Mouse (Mus musculus): ENCODE measurements at regions not wholly inside any gene's neighbourhood (a gene's known extent, or its start where the extent isn't known, plus 50 kb on each side); places are given as distances from the start of the nearest gene placed in this dataset.

GRCm38 (mm10) chr1:185151130-185151799 lies 52.7 kb upstream of the Rab3gap2 start:
- TF ChIP-seq MAFK (IDR thresholded peaks at IDR 0.05; ENCODE audit: insufficient read depth, low read depth, low read length) = no peak
- no peak for TF ChIP-seq ZC3H11A (IDR thresholded peaks at IDR 0.05; ENCODE audit: borderline replicate concordance, low read depth, low read length)
- TF ChIP-seq HCFC1 (IDR thresholded peaks at IDR 0.05; ENCODE audit: borderline replicate concordance, insufficient read depth, low read length) = no peak
- no peak for TF ChIP-seq CHD2 (IDR thresholded peaks at IDR 0.05; ENCODE audit: low read depth, low read length)
- no peak for TF ChIP-seq ZNF384 (IDR thresholded peaks at IDR 0.05; ENCODE audit: low read depth, low read length)
- DNase-seq (ENCODE audit: low read depth, low spot score) = no peak
- in situ Hi-C loops (cut with MboI; ENCODE audit: low sequenced_read_pairs in 2 of 2, unreplicated experiment in 2 of 2) = no loop called here
- Histone ChIP-seq H3K9ac (ENCODE audit: insufficient read depth, low read depth, low read length, poor library complexity, severe bottlenecking) (no peak overlapping the region), H3K9me3 (ENCODE audit: control insufficient read depth, insufficient read depth, low read depth, low read length) (no peaks in the 10 kb centered on the region), H3K4me3 (ENCODE audit: insufficient read depth in 1 of 2, low read depth in 1 of 2, low read length in 2 of 2, poor library complexity in 1 of 2, severe bottlenecking in 1 of 2) (no peak overlapping the region), H3K27ac (ENCODE audit: insufficient read depth, low read depth, low read length, poor library complexity, severe bottlenecking) (no peak overlapping the region), H3K36me3 (ENCODE audit: control insufficient read depth, insufficient read depth, low read length, poor library complexity, severe bottlenecking) (no peaks in the 10 kb centered on the region), H3K4me1 (ENCODE audit: control insufficient read depth in 2 of 2, insufficient read depth in 2 of 2, low read length in 2 of 2, poor library complexity in 1 of 2) (no peaks in the 10 kb centered on the region)

GRCm38 (mm10) chr1:185150431-185151129 lies 53.3 kb upstream of the Rab3gap2 start:
- Histone ChIP-seq H3K9me3 (ENCODE audit: control insufficient read depth, insufficient read depth, low read depth, low read length) (no peaks in the 10 kb centered on the region), H3K36me3 (ENCODE audit: control insufficient read depth, insufficient read depth, low read length, poor library complexity, severe bottlenecking) (no peaks in the 10 kb centered on the region), H3K4me1 (ENCODE audit: control insufficient read depth in 2 of 2, insufficient read depth in 2 of 2, low read length in 2 of 2, poor library complexity in 1 of 2) (no peaks in the 10 kb centered on the region), H3K4me3 (ENCODE audit: insufficient read depth in 1 of 2, low read depth in 1 of 2, low read length in 2 of 2, poor library complexity in 1 of 2, severe bottlenecking in 1 of 2) (no peak overlapping the region), H3K27ac (ENCODE audit: insufficient read depth, low read depth, low read length, poor library complexity, severe bottlenecking) (no peak overlapping the region), H3K9ac (ENCODE audit: insufficient read depth, low read depth, low read length, poor library complexity, severe bottlenecking) (no peak overlapping the region)
- DNase-seq (ENCODE audit: low read depth, low spot score) = no peak
- in situ Hi-C loops (cut with MboI; ENCODE audit: low sequenced_read_pairs in 2 of 2, unreplicated experiment in 2 of 2) = no loop called here
- TF ChIP-seq HCFC1 (IDR thresholded peaks at IDR 0.05; ENCODE audit: borderline replicate concordance, insufficient read depth, low read length) (no peak), ZC3H11A (IDR thresholded peaks at IDR 0.05; ENCODE audit: borderline replicate concordance, low read depth, low read length) (no peak), MAFK (IDR thresholded peaks at IDR 0.05; ENCODE audit: insufficient read depth, low read depth, low read length) (no peak), CHD2 (IDR thresholded peaks at IDR 0.05; ENCODE audit: low read depth, low read length) (no peak), ZNF384 (IDR thresholded peaks at IDR 0.05; ENCODE audit: low read depth, low read length) (no peak)

DNA sequence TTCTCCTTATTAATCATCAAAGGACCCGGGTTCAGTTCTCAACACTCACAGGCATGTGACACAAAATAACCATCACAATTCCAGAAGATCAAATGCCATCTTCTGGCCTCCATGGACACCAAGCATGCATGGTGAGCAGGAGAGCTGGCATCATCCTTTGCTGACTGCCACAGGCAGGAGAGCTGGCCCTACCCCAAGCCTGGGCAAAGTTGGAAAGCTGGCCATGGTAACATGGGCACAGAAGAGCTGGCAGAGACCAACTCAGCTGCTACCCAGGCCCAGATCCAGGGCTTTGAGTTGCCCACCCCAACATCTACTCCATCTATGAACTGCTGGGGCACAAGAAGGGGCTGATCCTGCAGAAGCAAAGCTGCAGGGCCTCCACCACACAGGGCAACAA lies 59.1 kb upstream of the Rab3gap2 start:
- Histone ChIP-seq H3K9ac (ENCODE audit: insufficient read depth, low read depth, low read length, poor library complexity, severe bottlenecking) (no peak overlapping the region), H3K36me3 (ENCODE audit: control insufficient read depth, insufficient read depth, low read length, poor library complexity, severe bottlenecking) (no peaks in the 10 kb centered on the region), H3K27ac (ENCODE audit: insufficient read depth, low read depth, low read length, poor library complexity, severe bottlenecking) (no peak overlapping the region), H3K4me3 (ENCODE audit: insufficient read depth in 1 of 2, low read depth in 1 of 2, low read length in 2 of 2, poor library complexity in 1 of 2, severe bottlenecking in 1 of 2) (no peak overlapping the region), H3K4me1 (ENCODE audit: control insufficient read depth in 2 of 2, insufficient read depth in 2 of 2, low read length in 2 of 2, poor library complexity in 1 of 2) (no peaks in the 10 kb centered on the region), H3K9me3 (ENCODE audit: control insufficient read depth, insufficient read depth, low read depth, low read length) (no peaks in the 10 kb centered on the region)
- in situ Hi-C loops (cut with MboI; ENCODE audit: low sequenced_read_pairs in 2 of 2, unreplicated experiment in 2 of 2) = no loop called here
- no peak for DNase-seq (ENCODE audit: low read depth, low spot score)
- TF ChIP-seq HCFC1 (IDR thresholded peaks at IDR 0.05; ENCODE audit: borderline replicate concordance, insufficient read depth, low read length) (no peak), MAFK (IDR thresholded peaks at IDR 0.05; ENCODE audit: insufficient read depth, low read depth, low read length) (no peak), CHD2 (IDR thresholded peaks at IDR 0.05; ENCODE audit: low read depth, low read length) (no peak), ZC3H11A (IDR thresholded peaks at IDR 0.05; ENCODE audit: borderline replicate concordance, low read depth, low read length) (no peak), ZNF384 (IDR thresholded peaks at IDR 0.05; ENCODE audit: low read depth, low read length) (no peak)

DNA sequence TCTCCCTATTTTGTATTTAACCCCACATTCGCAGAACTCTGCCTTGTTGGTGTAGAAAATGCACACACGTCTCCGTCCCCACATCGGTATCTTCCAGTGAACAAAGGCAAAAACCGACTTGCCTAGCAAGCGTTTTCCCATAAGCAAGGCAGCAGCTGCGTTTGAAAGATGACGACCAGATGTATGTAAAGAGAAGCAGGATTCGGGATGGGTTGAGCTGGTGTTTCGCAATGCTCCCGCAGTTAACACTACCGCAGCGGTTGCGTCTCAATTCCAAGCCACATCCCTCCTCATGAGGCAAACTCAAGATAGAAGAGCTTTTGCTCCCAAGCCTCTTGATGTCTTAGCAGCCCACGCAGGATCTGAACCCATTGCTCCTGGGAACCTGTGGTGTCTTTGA lies 59.9 kb upstream of the Rab3gap2 start:
- no peak overlapping the region for H3K9ac ChIP-seq (ENCODE audit: insufficient read depth, low read depth, low read length, poor library complexity, severe bottlenecking)
- in situ Hi-C loops (cut with MboI; ENCODE audit: low sequenced_read_pairs in 2 of 2, unreplicated experiment in 2 of 2) = no loop called here
- DNase-seq (ENCODE audit: low read depth, low spot score) = no peak
- H3K4me1 ChIP-seq (ENCODE audit: control insufficient read depth in 2 of 2, insufficient read depth in 2 of 2, low read length in 2 of 2, poor library complexity in 1 of 2) = no peaks in the 10 kb centered on the region
- H3K27ac ChIP-seq (ENCODE audit: insufficient read depth, low read depth, low read length, poor library complexity, severe bottlenecking) = no peak overlapping the region
- no peaks in the 10 kb centered on the region for H3K36me3 ChIP-seq (ENCODE audit: control insufficient read depth, insufficient read depth, low read length, poor library complexity, severe bottlenecking)
- no peak for TF ChIP-seq ZNF384 (IDR thresholded peaks at IDR 0.05; ENCODE audit: low read depth, low read length)
- TF ChIP-seq MAFK (IDR thresholded peaks at IDR 0.05; ENCODE audit: insufficient read depth, low read depth, low read length) = no peak
- no peak for TF ChIP-seq HCFC1 (IDR thresholded peaks at IDR 0.05; ENCODE audit: borderline replicate concordance, insufficient read depth, low read length)
- TF ChIP-seq ZC3H11A (IDR thresholded peaks at IDR 0.05; ENCODE audit: borderline replicate concordance, low read depth, low read length) = no peak
- TF ChIP-seq CHD2 (IDR thresholded peaks at IDR 0.05; ENCODE audit: low read depth, low read length) = no peak
- H3K9me3 ChIP-seq (ENCODE audit: control insufficient read depth, insufficient read depth, low read depth, low read length) = no peaks in the 10 kb centered on the region
- no peak overlapping the region for H3K4me3 ChIP-seq (ENCODE audit: insufficient read depth in 1 of 2, low read depth in 1 of 2, low read length in 2 of 2, poor library complexity in 1 of 2, severe bottlenecking in 1 of 2)
